Mouse (Mus musculus) stomach, embryonic 15.5 days (tissue): ENCODE measurements at regions not wholly inside any gene's neighbourhood (a gene's known extent, or its start where the extent isn't known, plus 50 kb on each side); places are given as distances from the start of the nearest gene placed in this dataset.

ENCODE experiments used
- ATAC-seq: fragments of 200-750 bp; cut with Nextera tagmentation; 2 replicates; pipeline ENCODE4 v1.8.0; 2017; ENCODE audit warnings: low read depth, moderate number of reproducible peaks, moderate TSS enrichment; ENCODE audit not compliant: insufficient read depth, low FRiP score
- H3K27ac ChIP-seq: fragments of 300-500 bp; sonication (generic); 2 replicates; pipeline ENCODE4 v1.5.1; 2015; ENCODE audit warnings: mild to moderate bottlenecking, inconsistent platforms
- H3K27me3 ChIP-seq: fragments of 300-500 bp; sonication (generic); replicated peaks from 2 replicates; pipeline ENCODE4 v1.6.1; 2015; ENCODE audit warnings: inconsistent platforms
- H3K36me3 ChIP-seq: fragments of 300-500 bp; sonication (generic); 2 replicates; pipeline ENCODE4 v1.6.1; 2015; ENCODE audit warnings: inconsistent platforms
- H3K4me1 ChIP-seq: fragments of 300-500 bp; sonication (generic); 2 replicates; pipeline ENCODE4 v1.6.1; 2015; ENCODE audit warnings: inconsistent platforms
- H3K4me2 ChIP-seq: fragments of 300-500 bp; sonication (generic); 2 replicates; pipeline ENCODE4 v1.6.1; 2015; ENCODE audit warnings: mild to moderate bottlenecking, inconsistent platforms
- H3K4me3 ChIP-seq: fragments of 300-500 bp; sonication (generic); replicated peaks from 2 replicates; pipeline ENCODE4 v1.5.1; 2015; ENCODE audit warnings: inconsistent platforms
- H3K9ac ChIP-seq: fragments of 300-500 bp; sonication (generic); 2 replicates; pipeline ENCODE4 v1.6.1; 2015; ENCODE audit warnings: inconsistent platforms
- H3K9me3 ChIP-seq: fragments of 300-500 bp; sonication (generic); 2 replicates; pipeline ENCODE4 v1.6.1; 2016; ENCODE audit warnings: inconsistent platforms
- WGBS: fragments of 180-500 bp; shearing (Covaris S2); methylation state at CpG from one replicate; pipeline ENCODE4 v1.1.7; 2015; 5-methylcytosine and 5-hydroxymethylcytosine counted together

- H3K4me2 ChIP-seq, result no peak overlapping the region
- no peaks in the 10 kb centered on the region for H3K4me1 ChIP-seq
- no peak for ATAC-seq
- H3K27ac ChIP-seq, result no peak overlapping the region
- no peaks in the 10 kb centered on the region for H3K27me3 ChIP-seq
- H3K36me3 ChIP-seq, result no peaks in the 10 kb centered on the region
- 91% methylated on average over 1 of the region's 1 CpGs for WGBS
- no peak overlapping the region for H3K9ac ChIP-seq
- no peak overlapping the region for H3K4me3 ChIP-seq
- no peaks in the 10 kb centered on the region for H3K9me3 ChIP-seq
Measured at GRCm38 (mm10) chr3:150752787-150753186, 684.9 kb upstream of the Adgrl4 start.

DNA sequence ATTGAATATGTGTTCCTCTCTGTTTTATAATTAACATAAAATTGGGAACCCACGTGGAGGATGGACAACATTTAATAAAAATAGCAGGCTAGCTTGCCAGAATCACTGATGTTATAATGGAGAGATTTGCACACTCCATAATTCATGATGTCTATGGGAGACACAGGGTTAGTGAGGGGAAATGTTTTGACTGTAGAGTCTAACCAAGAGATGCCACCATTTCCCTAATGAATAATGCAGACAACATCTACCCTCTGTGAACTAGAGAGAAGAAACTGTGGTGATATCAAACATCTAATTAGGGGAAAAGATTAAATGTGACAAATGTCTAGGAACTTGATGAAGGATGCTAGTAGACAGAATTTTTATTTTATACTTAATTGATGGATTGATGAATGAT, 677.8 kb upstream of the Adgrl4 start:
- no peaks in the 10 kb centered on the region for H3K4me1 ChIP-seq
- no peak overlapping the region for H3K27ac ChIP-seq
- H3K36me3 ChIP-seq, result no peaks in the 10 kb centered on the region
- H3K9me3 ChIP-seq, result no peaks in the 10 kb centered on the region
- WGBS, result 55% methylated on average over 1 of the region's 1 CpGs
- no peak overlapping the region for H3K9ac ChIP-seq
- no peak for ATAC-seq
- H3K4me3 ChIP-seq, result no peak overlapping the region
- H3K27me3 ChIP-seq, result no peaks in the 10 kb centered on the region
- H3K4me2 ChIP-seq, result no peak overlapping the region

GRCm38 (mm10) chr3:150784576-150784975, 653.1 kb upstream of the Adgrl4 start:
- Histone ChIP-seq H3K27ac (no peak overlapping the region), H3K27me3 (no peaks in the 10 kb centered on the region), H3K36me3 (no peaks in the 10 kb centered on the region), H3K4me1 (no peaks in the 10 kb centered on the region), H3K9ac (no peak overlapping the region), H3K4me3 (no peak overlapping the region), H3K4me2 (no peak overlapping the region), H3K9me3 (no peaks in the 10 kb centered on the region)
- no peak for ATAC-seq
- WGBS, result 60% methylated on average over 3 of the region's 3 CpGs

- no peak for ATAC-seq
- no peak overlapping the region for H3K9ac ChIP-seq
- no peaks in the 10 kb centered on the region for H3K9me3 ChIP-seq
Measured at GRCm38 (mm10) chr3:150817807-150818206, 619.9 kb upstream of the Adgrl4 start.

GRCm38 (mm10) chr3:150819369-150819768, 618.3 kb upstream of the Adgrl4 start:
- no peak overlapping the region for H3K9ac ChIP-seq
- H3K27ac ChIP-seq, result no peak overlapping the region
- H3K36me3 ChIP-seq, result no peaks in the 10 kb centered on the region
- 89% methylated on average over 4 of the region's 4 CpGs for WGBS
- H3K4me3 ChIP-seq, result no peak overlapping the region
- no peaks in the 10 kb centered on the region for H3K4me1 ChIP-seq
- no peaks in the 10 kb centered on the region for H3K27me3 ChIP-seq
- H3K4me2 ChIP-seq, result no peak overlapping the region
- H3K9me3 ChIP-seq, result no peaks in the 10 kb centered on the region
- no peak for ATAC-seq

More at GRCm38 (mm10) chr3:150817807-150818206, 619.9 kb upstream of the Adgrl4 start:
- Histone ChIP-seq H3K27ac (no peak overlapping the region), H3K4me3 (no peak overlapping the region), H3K27me3 (no peaks in the 10 kb centered on the region), H3K4me1 (no peaks in the 10 kb centered on the region), H3K4me2 (no peak overlapping the region), H3K36me3 (no peaks in the 10 kb centered on the region)

DNA sequence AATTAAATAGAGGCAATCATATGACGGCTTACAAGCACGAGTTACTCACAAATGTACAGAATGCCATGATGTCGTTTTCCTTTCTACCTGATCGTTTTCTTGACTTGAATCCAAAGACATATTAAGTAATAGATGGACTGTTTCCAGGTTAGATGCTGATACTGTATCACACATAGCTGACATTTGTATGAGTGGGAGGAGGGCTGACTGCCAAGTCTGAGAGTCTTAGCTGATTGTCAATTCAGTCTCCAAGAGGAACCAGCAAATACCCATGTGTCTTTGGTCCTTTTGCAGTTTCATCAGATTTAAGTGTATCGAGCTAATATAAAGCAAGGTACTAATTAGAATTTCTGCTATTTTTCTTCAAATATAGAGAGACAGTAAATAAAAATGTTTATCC, 617.6 kb upstream of the Adgrl4 start:
- Histone ChIP-seq H3K4me3 (no peak overlapping the region), H3K27ac (no peak overlapping the region), H3K4me1 (no peaks in the 10 kb centered on the region), H3K4me2 (no peak overlapping the region), H3K9me3 (no peaks in the 10 kb centered on the region), H3K36me3 (no peaks in the 10 kb centered on the region), H3K27me3 (no peaks in the 10 kb centered on the region), H3K9ac (no peak overlapping the region)
- ATAC-seq, result no peak
- WGBS, result 81% methylated on average over 5 of the region's 5 CpGs

DNA sequence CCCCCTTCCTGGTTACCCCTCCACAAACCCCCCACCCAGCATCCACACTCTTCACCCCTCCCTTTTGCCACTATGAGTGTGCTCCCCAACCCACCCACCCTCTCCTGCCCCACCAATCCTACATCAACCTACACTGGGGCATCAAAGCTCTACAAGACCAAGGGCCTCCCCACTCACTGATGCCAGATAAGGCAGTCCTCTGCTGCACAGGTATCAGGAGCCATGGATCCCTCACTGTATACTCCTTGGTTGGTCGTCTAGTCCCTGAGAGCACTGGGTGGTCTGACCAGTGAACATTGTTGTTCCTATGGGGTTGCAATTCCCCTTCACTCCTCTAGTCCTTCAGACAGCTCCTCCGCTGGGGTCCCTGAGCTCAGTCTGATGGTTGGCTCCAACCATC, 591.7 kb upstream of the Adgrl4 start:
- Histone ChIP-seq H3K4me3 (no peak overlapping the region), H3K27me3 (no peaks in the 10 kb centered on the region), H3K4me1 (no peaks in the 10 kb centered on the region), H3K27ac (no peak overlapping the region), H3K36me3 (no peaks in the 10 kb centered on the region), H3K4me2 (no peak overlapping the region), H3K9me3 (no peaks in the 10 kb centered on the region), H3K9ac (no peak overlapping the region)
- 84% methylated on average over 2 of the region's 2 CpGs for WGBS
- ATAC-seq, result no peak

GRCm38 (mm10) chr3:150852107-150852506, 585.6 kb upstream of the Adgrl4 start:
- Histone ChIP-seq H3K4me1 (no peaks in the 10 kb centered on the region), H3K4me2 (no peak overlapping the region), H3K36me3 (no peaks in the 10 kb centered on the region), H3K9ac (no peak overlapping the region), H3K4me3 (no peak overlapping the region), H3K9me3 (no peaks in the 10 kb centered on the region), H3K27me3 (no peaks in the 10 kb centered on the region), H3K27ac (no peak overlapping the region)
- ATAC-seq, result no peak
- WGBS, result 64% methylated on average over 4 of the region's 4 CpGs

DNA sequence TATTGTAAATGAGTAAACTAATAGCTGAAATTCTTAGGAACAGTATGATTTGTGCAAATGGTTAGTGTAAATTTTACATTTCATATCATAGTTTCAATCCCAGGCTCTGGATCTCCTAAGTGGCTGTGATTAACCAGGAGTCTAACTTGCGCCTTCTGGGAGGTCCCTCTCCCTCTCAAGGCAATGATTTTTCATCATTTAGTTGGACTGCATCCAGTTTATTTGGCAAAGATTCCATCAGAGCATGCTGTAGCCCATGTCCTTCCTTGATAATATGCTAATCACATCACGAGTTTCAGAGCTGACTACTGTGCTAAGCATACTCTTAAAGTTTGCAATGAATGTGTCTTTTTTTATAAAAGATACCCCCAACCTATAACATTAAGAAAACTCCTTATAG, 541.0 kb upstream of the Adgrl4 start:
- Histone ChIP-seq H3K9me3 (no peaks in the 10 kb centered on the region), H3K27me3 (no peaks in the 10 kb centered on the region), H3K27ac (no peak overlapping the region), H3K4me1 (no peaks in the 10 kb centered on the region), H3K9ac (no peak overlapping the region), H3K4me3 (no peak overlapping the region), H3K4me2 (no peak overlapping the region), H3K36me3 (no peaks in the 10 kb centered on the region)
- no peak for ATAC-seq
- 46% methylated on average over 2 of the region's 2 CpGs for WGBS

DNA sequence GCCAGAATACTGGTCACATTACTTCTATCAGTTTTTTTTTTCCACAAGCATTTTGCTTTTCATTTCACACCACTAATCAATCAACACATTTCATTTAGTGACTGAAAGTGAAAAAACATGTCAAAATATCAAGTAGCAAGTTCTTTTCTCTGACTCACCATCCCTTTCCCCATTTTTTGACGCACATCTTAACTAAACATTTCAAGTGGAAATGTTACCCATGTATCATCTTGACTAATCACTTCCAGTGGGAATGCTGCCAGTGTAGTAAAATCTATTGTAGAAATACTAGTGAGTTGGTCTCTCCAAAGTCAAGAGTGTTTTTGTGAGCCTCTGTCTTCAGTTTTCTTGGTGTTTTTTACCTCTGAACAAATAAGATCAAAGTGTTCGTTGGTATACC, 527.6 kb upstream of the Adgrl4 start:
- 56% methylated on average over 2 of the region's 2 CpGs for WGBS
- Histone ChIP-seq H3K27ac (no peak overlapping the region), H3K9ac (no peak overlapping the region), H3K27me3 (no peaks in the 10 kb centered on the region), H3K4me1 (no peaks in the 10 kb centered on the region), H3K4me2 (no peak overlapping the region), H3K36me3 (no peaks in the 10 kb centered on the region), H3K9me3 (no peaks in the 10 kb centered on the region), H3K4me3 (no peak overlapping the region)
- no peak for ATAC-seq

- H3K36me3 ChIP-seq, result no peaks in the 10 kb centered on the region
- H3K4me3 ChIP-seq, result no peak overlapping the region
- no peaks in the 10 kb centered on the region for H3K27me3 ChIP-seq
- H3K4me1 ChIP-seq, result no peaks in the 10 kb centered on the region
- 40% methylated on average over 1 of the region's 1 CpGs for WGBS
- no peaks in the 10 kb centered on the region for H3K9me3 ChIP-seq
- no peak for ATAC-seq
- no peak overlapping the region for H3K9ac ChIP-seq
- no peak overlapping the region for H3K4me2 ChIP-seq
- no peak overlapping the region for H3K27ac ChIP-seq
Measured at GRCm38 (mm10) chr3:150954897-150955296, 482.8 kb upstream of the Adgrl4 start.

DNA sequence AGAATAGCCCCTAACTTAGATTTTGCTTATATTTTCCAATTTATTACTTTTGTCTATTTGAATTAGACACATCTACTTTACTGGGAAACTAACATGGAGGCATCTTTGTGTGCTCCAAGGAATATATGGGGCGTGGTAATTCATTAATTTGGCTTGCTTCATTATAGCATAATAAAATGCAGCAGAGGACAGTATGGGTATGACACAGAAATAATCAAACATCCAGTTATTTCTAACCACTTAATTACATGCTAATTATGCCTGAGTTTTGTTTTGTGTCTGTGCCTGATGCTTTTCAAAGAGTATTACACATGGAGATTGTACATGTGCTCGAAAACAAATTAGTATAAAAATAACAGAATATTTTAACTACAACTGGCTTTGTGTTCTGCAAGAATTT, 438.0 kb upstream of the Adgrl4 start:
- Histone ChIP-seq H3K36me3 (no peaks in the 10 kb centered on the region), H3K27ac (no peak overlapping the region), H3K4me1 (no peaks in the 10 kb centered on the region), H3K9me3 (no peaks in the 10 kb centered on the region), H3K4me2 (no peak overlapping the region), H3K4me3 (no peak overlapping the region), H3K27me3 (no peaks in the 10 kb centered on the region), H3K9ac (no peak overlapping the region)
- ATAC-seq, result no peak
- 87% methylated on average over 2 of the region's 2 CpGs for WGBS

DNA sequence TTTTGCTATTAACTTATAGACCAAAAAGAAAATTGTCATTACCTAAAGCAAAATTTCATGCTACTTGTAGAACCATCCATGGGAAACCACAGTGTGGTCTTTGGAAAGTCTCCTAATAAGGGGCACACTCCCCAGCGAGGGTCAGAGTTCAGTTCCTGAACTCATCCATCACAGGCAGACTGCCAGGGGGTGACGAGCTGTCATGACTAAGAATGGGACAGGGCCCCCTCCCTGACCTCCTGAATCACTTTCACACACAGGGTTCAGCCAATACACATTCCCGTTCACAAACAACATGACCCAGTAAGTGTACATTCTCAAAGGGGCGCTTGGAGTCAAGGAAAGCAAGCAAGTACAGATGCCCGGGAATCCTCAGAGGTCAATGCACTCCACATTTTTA, 437.5 kb upstream of the Adgrl4 start:
- Histone ChIP-seq H3K4me1 (no peaks in the 10 kb centered on the region), H3K27ac (no peak overlapping the region), H3K36me3 (no peaks in the 10 kb centered on the region), H3K9ac (no peak overlapping the region), H3K4me2 (no peak overlapping the region), H3K27me3 (no peaks in the 10 kb centered on the region), H3K4me3 (no peak overlapping the region), H3K9me3 (no peaks in the 10 kb centered on the region)
- no peak for ATAC-seq
- WGBS, result 31% methylated on average over 5 of the region's 5 CpGs
